Mouse (Mus musculus) cerebellum, adult 18-20 months (tissue): ENCODE data around the gene Fgfr2.
"Not testable (repeated sequence)": the region's sequence is repeated elsewhere in the genome, so short reads cannot be mapped to it uniquely, and the experiment has no call there.

Source experiments
- DNase-seq, 2 experiments: peaks; one replicate each; pipeline ENCODE4 v3.0.0; 2021

The Fgfr2 gene

DNA sequence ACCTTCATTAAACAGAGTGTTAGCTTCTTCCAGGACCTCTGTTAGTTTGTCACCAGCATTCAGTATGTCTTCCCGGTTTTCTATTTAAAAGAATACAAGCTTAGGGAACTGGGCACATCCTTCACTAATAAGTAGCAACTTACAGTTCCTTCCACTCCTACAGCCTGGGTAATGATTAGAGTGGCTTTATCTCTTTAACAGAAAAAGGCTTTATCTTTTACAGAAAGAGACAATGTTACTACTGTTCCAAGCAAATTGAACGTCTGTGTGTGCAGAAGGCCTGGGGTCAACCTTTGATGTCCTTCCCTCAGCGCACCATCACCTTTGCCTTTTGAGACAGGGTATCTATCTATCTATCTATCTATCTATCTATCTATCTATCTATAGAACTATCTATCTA lies 2577.3 kb downstream of the Fgfr2 start:
- DNase-seq: no peak

DNA sequence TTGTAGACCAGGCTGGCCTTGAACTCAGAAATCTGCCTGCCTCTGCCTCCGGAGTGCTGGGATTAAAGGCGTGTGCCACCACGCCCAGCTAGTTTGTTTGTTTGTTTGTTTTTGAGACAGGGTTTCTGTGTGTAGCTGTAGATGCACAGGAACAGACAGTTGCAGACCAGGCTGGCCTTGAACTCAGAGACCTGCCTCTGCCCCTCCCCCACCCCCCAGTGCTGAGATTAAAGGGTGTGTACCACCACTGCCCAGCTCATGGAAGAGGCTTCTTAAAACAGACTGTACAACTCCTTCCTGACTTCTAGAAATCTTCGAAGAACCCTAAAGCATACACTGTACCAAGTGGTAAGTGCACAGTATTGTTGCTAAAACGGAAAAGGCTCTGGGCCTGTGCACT lies 2577.7 kb downstream of the Fgfr2 start:
- DNase-seq: no peak

DNA sequence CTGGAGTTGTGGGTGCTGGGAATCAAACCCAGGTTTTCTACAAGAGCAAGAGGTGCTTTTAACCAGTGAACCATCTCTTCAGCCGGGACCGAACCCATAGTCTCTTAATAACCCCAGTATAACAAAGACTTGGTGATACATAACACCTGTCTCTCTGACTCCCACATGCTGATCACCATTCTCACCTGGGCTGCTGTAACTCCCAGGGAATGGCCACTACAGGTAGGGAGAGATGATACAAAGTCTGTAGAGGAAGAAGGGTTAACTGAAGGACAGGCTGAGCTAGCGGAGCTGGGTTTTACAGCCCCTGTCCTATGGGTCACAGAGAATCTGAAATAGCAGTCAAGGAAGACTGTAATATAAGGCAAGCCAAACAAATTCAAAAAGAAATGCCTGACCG lies 2580.0 kb downstream of the Fgfr2 start:
- DNase-seq: no peak

DNA sequence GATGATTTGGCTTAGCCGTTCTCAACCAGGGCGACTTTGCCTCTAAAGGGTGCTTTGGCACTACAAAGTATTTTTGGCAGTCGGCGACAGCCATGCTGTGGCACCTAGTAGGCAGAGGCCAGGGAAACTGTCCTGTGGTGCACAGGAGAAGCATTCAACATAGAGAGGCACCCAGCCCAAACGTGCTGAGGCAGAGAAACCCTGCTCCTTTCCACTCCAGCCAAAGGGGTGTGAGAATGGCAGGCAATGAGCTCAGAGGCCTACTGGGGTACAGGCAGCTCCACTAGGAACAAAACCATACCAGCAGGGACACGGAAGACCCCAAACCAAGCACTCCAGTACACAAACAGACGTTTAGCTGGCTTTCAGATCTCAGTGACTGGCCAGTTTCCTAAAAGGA lies 2583.0 kb downstream of the Fgfr2 start:
- DNase-seq: no peak

DNA sequence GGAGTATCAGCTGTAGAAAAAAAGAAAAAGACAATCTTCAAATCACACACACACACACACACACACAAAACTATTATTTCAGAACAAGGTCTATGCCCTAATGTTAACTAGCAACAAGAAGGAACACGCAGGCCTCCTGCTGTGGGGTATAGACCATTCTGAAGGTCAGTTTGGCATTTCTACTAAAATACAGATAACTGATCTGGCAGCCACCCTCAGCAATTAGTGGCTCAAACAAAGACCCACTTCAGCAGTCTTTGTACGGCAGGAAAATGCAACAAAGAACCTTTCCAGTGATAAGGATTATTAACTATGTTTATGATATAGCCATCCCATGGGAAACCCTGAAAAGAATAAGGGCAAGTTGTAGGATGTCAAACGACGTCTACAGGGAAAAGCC lies 2586.1 kb downstream of the Fgfr2 start:
- DNase-seq: no peak

DNA sequence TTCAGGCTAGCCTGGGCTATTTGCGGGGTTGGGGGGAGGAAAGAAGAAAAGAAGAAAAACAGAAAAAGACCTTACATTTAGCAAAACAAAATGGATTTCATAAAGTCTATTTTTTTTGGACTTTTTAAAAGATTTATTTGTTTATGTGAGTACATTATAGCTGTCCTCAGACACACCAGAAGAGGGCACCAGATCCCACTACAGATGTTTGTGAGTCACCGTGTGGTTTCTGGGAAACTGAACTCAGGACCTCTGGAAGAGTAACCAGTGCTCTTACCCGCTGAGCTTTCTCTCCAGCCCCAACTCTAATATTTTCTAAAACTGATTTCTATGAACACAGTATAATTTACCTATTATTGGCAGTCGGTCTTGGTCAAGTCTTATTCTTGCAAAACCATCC lies 2588.0 kb downstream of the Fgfr2 start:
- no peak for DNase-seq

DNA sequence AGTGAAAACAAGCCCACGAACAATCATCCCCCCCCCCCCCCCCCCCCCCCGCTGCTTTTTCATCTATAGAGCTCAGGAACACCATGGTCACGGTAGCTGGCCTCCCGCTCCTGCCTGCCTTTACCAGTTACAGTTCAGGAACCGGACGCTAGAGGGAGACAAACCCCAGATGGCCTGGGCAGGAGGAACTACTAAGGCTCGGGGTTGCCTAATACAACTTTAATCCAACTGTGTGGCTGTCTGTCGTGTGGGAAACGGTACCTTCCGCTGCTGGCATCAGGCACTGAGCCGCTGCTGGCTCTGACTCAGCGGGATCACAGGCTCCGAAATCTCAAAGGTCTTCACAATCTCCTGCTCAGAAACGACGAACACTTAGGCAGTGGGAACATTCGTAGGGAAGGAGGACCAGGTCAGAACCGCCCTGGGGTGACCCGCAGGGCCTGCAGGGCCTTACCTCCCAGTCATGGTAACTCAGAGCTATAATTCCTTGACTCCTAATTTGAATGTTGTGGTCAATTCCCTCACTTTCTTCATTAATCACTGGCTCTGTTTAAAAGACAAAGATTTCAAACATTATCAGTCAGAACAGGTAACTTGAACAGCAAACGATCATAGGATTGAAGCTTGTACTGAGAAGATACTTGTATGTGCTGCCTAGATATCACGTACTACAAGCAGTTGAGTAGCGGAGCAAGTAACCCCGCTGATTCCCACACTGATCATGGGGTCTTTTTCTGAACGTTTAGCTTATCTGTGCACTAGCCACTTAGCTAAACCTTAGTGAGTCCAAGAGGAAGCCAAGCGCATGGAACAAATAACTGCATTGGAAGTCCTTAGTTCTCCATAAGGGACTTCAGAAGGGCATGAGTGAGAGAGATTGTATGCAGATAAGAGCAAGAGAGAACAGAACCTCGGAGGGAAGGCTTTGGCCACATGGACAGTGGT lies 2589.6 kb downstream of the Fgfr2 start:
- DNase-seq: peak; percentile 92 to 93

DNA sequence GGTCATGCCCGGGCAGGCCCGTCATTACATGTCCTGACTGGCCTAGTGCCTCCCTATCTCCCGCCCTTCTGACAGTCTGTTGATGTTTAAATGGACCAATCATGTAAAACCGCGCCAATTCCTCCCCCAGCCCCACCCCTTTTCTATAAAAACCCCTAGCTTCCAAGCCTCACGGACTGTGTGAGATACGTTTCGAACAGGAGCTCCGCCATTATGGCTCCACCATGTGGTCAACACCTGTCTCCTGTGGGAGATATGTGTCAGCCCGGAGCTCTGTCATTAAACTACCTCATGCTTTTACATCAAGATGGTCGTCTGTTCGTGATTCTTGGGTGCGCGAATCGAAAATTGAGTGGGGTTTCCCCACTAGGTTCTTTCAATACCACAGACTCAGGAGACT lies 2592.0 kb downstream of the Fgfr2 start:
- not testable (repeated sequence) for DNase-seq

DNA sequence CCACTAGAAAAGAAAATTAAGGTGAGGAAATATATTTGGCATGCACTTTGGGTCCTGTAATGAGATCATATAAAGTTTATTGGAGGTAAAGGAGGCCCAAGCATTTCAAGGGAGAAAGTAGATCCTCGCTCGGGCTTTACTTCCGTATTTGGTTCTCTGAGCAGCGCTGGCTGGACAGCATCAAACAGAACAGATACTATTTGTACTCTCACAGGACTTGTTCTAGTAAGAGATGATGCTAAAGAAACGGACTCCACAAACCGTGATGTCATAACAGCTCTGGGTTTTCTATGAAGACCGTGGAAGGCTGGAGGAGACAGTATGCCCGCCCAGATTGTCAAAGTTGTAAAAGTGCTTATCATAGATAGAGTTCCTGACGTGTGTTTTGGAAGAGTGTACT lies 2595.8 kb downstream of the Fgfr2 start:
- no peak for DNase-seq

DNA sequence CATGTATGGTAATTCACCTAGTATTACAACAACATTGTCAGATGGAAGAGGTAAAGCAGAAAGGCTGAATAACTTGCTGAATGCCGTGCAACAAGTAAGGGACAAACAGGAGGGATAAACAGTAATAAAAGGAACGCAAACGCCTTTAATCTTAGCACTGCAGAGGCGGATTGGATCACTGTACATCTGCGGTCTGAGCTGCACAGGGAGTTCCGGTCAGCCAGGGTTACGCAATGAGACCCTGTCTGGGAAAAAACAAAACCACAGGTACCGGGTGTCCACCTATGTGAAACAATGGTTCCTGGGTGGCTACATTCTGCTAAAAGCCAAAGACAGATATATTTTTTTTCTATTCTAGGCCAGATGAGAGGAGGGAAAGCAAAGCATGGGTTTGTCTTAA lies 2599.7 kb downstream of the Fgfr2 start:
- no peak for DNase-seq

DNA sequence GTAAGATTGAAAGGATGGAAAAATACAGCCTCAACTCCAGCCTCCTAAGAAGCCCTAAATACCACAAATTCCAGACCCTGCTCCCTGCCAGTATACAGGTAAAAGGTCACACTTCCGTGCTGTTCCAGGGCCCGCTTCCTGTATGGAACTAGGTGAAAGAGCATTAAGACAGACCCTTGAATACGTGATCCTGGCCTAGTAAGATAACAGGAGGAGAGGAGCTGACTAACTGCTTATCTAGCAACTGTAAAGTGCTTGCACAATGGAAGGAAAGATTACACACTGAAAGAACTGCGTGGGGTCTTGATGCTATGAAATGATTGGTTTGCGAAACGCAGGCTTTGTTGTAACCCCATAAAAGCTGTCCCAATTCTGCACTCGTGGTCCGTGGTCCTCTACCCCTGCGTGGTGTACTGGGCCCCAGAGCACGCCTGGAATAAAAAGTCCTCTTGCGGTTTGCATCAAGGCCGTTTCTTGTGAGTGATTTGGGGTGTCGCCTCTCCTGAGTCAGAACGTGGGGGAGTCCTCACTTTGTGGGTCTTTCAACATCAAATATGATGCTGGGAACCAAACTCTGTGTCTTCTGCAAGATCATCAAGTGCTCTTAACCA lies 2602.2 kb downstream of the Fgfr2 start:
- no peak for DNase-seq

DNA sequence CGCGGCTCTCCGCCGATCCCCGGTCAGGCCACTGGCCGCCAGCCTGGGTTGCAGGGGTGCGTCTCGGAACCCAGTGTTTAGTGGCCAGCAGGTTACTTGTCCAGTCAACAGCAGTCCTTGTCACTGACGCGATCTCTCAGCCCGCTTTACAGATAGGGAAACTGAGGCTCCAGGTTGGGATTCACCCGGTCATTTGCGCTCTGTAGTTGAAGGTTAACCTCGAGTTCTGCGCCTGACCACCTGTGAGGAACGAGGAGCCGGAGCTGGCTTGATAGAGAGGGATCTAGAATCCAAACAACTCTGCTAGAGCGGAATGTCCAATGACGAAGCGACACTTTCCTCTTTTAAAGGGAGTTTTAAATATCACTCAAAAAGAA lies 2603.1 kb downstream of the Fgfr2 start, which contains the start of gene Ate1:
Gene Ate1, minus strand, starts transcription at position 321 of the 377 bp plus-strand sequence.
- no peak for DNase-seq

DNA sequence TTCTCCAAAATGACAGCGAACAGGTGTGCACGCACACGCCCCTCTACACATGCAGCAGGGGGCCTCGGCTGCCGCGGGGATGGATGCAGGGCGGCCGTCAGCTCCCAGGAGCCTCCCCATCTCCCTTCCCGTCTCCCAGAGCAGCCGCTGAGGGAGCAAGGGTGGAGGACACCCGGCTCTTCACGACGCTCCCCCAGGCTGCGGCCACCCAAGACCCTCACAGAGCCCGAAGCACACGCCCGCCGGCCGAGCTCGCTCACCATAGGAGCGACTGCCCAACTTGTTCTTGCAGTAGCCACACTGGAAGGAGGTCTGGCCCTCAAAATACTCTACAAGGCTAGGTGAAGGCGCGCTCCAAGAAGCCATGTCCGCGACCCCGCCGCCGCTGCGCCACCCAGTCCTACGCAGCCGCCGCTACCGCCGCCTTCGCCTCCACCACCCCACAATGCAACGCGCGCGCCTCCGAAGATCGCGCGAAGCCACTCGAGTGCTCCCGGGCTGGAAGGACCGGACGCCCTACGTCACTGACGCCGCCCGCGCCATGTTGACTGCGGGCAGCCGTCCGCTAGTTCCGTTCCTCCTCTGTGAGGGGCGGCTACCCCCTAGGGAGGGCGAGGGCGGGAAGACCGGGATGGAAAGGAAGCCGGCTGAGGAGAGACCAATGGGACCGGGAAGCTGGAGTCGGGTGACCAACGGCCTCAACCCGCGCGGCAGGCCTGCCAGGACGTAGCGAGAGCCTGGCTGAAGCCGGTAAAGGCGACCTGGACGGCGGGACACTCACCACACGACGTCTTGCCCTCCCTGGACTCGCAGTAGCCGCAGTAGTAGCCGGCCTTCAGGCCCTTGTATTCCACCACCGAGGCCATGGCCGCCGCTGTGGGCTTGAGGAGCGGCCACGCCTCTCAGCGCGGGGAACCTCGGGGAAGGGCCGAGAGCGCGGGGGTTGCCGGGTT lies 2603.8 kb downstream of the Fgfr2 start:
- peak; percentile 95 to 98 for DNase-seq

DNA sequence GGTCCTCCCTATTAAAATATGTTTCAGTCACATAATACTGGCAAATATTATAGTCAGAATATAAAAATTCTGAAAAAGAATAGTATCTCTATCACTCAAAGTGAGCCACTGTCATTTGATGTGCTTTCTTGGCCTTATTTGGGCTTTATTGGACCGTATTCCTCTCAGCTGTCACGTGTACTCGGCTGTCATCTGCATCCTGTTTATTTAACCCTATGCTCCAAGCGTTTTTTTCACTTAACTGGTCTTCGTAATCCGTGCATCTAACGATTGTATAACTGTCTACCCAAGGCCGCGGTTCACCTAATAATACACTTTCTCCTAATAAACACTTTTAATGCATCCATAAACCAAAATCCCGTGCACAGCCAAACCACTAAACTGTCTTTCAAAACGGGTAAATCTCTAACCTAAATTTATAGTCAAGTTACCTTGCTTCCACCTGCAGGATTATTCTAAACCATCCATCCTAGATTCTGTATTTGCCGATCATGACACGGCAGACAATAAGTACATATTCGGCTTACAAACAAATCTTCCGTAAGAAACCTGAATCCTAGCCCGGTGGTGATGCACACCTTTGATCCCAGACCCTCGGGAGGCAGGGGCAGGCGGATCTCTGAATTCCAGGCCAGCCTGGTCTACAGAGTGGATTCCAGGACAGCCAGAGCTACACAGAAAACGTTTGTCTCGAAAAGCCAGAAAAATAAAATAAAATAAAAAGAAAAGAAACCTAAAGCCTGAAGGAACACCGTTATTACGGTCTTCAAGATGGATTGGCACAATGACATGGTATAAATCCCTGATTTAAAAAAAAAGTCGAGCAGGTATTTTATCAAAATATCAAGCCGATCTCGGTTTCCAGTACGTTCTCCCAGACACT lies 2604.7 kb downstream of the Fgfr2 start:
- DNase-seq: peak; percentile 22 to 25

DNA sequence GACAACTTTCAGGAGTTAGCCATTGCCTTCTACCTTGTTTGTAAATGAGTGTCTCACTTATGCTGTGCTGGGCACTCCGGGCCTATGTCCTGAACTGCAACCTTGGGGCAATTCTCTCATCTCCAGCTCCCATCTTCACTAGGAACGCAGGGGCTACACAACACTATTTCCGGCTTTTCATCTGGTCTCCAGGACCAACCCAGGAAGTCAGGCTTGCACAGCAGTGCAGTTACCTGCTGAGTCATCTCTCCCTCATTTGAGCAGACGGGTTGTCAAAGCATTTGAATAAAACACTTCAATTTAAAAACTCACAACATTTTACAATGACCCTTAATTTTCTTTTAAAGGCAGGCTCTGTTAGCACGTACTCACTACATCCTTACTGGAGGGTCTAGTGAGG lies 2612.9 kb downstream of the Fgfr2 start:
- DNase-seq: no peak

DNA sequence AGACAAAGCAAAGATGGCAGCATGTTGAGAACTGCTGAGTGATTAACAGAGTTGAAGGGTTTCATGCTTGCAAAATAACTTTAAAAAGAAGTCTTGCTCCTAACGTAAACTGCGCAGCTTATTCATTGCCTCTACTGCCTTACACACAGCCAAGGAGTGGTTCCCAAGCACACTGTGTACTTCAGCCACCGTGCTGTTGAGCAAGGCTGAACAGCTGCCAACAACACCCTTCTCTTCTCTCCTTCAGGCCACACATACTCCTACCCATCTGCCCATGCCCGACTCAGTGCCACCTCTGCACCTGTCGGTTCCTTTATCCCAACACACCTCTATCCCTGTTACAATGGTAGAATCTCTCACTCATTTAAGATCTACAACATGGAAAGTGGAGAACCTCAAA lies 2620.1 kb downstream of the Fgfr2 start:
- no peak for DNase-seq

DNA sequence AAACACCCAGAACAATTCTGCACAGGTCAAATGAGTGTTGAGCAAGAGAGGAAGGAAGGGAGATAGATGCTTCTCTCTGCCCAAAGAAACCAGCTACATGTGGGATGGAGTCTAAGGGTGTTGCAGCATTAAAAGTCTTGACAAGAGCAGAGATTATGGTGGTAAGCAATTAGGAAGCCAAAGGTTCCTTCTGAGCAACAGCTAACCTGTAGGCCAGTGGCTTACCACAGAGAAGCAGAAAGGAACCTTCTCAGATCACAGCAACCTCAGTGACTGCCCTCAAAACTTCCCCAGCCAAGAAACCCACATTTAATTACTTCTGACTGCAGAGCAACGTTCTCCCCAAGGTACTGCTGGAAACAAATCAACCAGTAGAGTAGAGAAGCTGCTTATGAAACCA lies 2621.7 kb downstream of the Fgfr2 start:
- no peak for DNase-seq

DNA sequence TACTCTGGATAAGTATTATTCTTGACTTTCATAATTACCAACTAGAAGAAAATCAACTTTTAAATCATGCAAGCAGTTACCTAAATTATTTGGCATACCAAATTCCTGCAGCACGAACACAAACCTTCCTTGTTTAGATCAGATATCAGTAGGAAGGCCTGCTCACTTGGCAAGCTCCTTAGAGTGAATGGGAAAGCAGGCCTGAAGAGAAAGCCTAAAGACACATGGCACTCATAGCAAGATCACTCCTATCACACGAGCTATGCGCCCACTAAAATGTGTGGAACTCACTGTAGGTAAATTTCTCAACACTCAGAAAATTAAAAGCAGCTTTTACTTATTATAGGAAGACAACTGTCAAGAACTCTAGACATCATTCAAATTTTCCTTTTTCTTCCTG lies 2629.8 kb downstream of the Fgfr2 start:
- DNase-seq: no peak

DNA sequence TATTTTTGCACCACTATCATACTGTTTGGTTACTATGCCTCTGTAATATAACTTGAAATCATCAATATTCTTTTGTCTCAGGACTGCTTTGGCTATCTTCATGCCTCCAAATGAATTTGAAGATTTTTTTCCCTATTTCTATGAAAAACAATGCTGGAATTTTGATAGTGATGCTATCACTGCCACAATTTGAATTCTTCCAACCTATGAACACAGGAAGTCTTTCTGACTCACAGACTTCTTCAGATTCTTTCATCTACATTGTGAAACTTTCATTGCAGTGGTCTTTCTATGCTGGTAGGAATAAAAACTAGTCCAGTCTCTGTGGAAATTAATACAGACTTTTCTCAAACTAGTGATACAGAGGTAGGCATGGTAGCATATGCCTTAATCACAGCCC lies 2631.1 kb downstream of the Fgfr2 start:
- DNase-seq: no peak

DNA sequence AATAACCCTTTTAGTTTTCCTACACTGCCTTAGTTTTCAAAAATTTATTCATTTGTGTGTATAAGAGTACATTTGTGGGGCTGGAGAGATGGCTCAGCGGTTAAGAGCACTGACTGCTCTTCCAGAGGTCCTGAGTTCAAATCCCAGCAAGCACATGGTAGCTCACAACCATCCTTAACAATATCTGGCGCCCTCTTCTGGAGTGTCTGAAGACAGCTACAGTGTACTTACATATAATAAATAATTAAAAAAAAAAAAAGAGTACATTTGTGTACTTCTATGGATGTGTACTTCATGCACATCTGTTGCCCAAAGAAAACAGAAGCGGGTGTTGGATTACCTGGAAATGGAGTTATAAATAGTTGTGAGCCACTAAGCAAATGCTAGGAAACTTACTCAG lies 2644.1 kb downstream of the Fgfr2 start:
- not testable (repeated sequence) for DNase-seq

DNA sequence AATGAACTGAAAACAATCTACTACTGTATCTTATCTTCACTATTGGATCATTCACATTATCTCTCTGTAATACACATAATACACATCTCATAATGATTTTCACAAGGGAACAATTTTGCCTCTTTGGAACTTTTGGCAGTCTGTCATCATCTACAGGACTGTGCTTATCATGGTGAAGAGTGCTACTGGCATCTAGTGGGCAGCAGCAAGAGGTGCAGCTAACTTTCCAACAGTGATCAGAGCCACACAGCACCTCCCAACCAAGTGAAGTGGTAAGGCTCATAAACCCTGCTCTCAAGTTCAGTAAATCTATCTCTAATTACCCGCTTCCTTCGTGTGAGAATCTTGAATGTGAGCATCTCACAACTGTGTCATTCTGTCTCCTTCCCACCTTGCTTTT lies 2647.2 kb downstream of the Fgfr2 start:
- peak; percentile 52 to 59 for DNase-seq

DNA sequence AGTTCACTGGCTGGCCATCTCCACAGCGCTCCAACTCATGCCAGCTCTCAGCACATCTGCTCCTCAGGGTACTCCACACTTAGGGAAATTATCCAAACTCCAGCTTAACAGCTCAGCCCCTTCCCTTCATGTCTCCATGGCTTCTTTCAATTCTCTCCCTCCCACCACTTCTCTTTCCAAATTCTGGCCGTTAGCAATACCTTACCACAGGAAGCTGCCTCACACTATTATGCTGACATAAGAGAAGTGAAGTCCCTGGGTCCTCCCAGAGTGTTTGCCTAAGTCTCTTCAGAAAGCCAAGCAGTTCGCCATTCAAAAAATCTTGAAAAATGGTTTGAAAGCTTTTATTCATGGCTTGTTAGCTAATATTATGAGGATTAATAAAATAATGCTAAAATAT lies 2649.3 kb downstream of the Fgfr2 start:
- no peak for DNase-seq
